Mouse (Mus musculus) central nervous system, embryonic 11.5 days (tissue): Measurements from ENCODE around the gene Gm11096. TPM values are rescaled to one million over a fixed set of nuclear protein-coding genes. Genes with fewer than 3 reads are reported as not detected.

Source experiments
- polyA plus RNA-seq: library from polyadenylated mRNA; depleted of rRNA; stranded (reverse); fragments of >200 nt; gene quantifications from 2 replicates; pipeline ENCODE4 v1.2.3, GENCODE M21; 2012; rRNA removed

Gm11096 gene
- polyA plus RNA-seq, result not detected in 2 replicates

GRCm38 (mm10) chr17:81441463-81441862 is at the start of gene Gm11096:
Gene Gm11096 (plus strand): TSS chr17:81441763.

